Mouse (Mus musculus): ENCODE data around the gene D13Ertd608e. TPM values are rescaled to one million over a fixed set of nuclear protein-coding genes. Genes with fewer than 3 reads are reported as not detected.
"Not testable (repeated sequence)": the region's sequence is repeated elsewhere in the genome, so short reads cannot be mapped to it uniquely, and the experiment has no call there.

D13Ertd608e gene
- total and polyA plus RNA-seq, 3 experiments: not detected

- TF ChIP-seq CTCF (conservative IDR thresholded peaks at IDR 0.05 in 1 of 2, IDR thresholded peaks at IDR 0.05 in 1 of 2; ENCODE audit: low read depth in 2 of 2, low read length in 2 of 2): peak in 1 of 2 experiments; percentile 47; a peak in 2 of 4 replicates
- H3K27me3 ChIP-seq (replicated peaks); dilution Hi-C loops (cut with MboI; ENCODE audit: extremely low pct_ligation_motif_present, extremely low pct_unique_long_range_greater_than_20kb, low sequenced_read_pairs); H3K9ac ChIP-seq (ENCODE audit: insufficient read depth, low read depth); H3K36me3 ChIP-seq (replicated peaks in 1 of 2; ENCODE audit: control insufficient read depth in 1 of 2, insufficient read depth in 1 of 2, low read length in 1 of 2); H3K9me3 ChIP-seq (replicated peaks; ENCODE audit: low read length); H3K79me2 ChIP-seq (replicated peaks; ENCODE audit: control insufficient read depth, extremely low read depth, insufficient read depth, poor library complexity, severe bottlenecking); H3K4me1 ChIP-seq (ENCODE audit: control insufficient read depth in 1 of 2, insufficient read depth in 2 of 2); H3K27ac ChIP-seq (ENCODE audit: insufficient read depth, low read depth): not testable (repeated sequence)
- DNase-seq (ENCODE audit: extremely low read depth): peak; percentile 11
- in situ Hi-C loops (cut with MboI; ENCODE audit: low pct_ligation_motif_present, low pct_unique_long_range_greater_than_20kb, low sequenced_read_pairs): loop anchor here (25.0 kb wide), 1 partner anchor 99 kb away; no protein-coding TSS in a partner anchor
- H3K4me2 ChIP-seq (ENCODE audit: insufficient read depth, low read depth, poor library complexity, severe bottlenecking): peak overlapping the region; percentile 39; the same call in 1 of the 2 replicates
- peak overlapping the region in 2 of 3 experiments; percentile 13 to 59 for H3K4me3 ChIP-seq (replicated peaks in 1 of 3; ENCODE audit: low read depth in 2 of 3, low read length in 2 of 3, poor library complexity in 1 of 3)
Observed at GRCm38 (mm10) chr13:119836324-119836811, 562 bp downstream of the D13Ertd608e start.

- DNase-seq (ENCODE audit: extremely low read depth): peak; percentile 9
- dilution Hi-C loops (cut with MboI; ENCODE audit: extremely low pct_ligation_motif_present, extremely low pct_unique_long_range_greater_than_20kb, low sequenced_read_pairs); H3K27ac ChIP-seq (ENCODE audit: insufficient read depth, low read depth); H3K9ac ChIP-seq (ENCODE audit: insufficient read depth, low read depth); H3K4me3 ChIP-seq (replicated peaks in 1 of 3; ENCODE audit: low read depth in 2 of 3, low read length in 2 of 3, poor library complexity in 1 of 3); H3K4me1 ChIP-seq (ENCODE audit: control insufficient read depth in 1 of 2, insufficient read depth in 2 of 2); H3K27me3 ChIP-seq (replicated peaks); H3K79me2 ChIP-seq (replicated peaks; ENCODE audit: control insufficient read depth, extremely low read depth, insufficient read depth, poor library complexity, severe bottlenecking); H3K36me3 ChIP-seq (replicated peaks in 1 of 2; ENCODE audit: control insufficient read depth in 1 of 2, insufficient read depth in 1 of 2, low read length in 1 of 2); H3K9me3 ChIP-seq (replicated peaks; ENCODE audit: low read length): not testable (repeated sequence)
- in situ Hi-C loops (cut with MboI; ENCODE audit: low pct_ligation_motif_present, low pct_unique_long_range_greater_than_20kb, low sequenced_read_pairs): loop anchor here (25.0 kb wide), 1 partner anchor 101 kb away; no protein-coding TSS in a partner anchor
- peak overlapping the region; percentile 52 for H3K4me2 ChIP-seq (ENCODE audit: insufficient read depth, low read depth, poor library complexity, severe bottlenecking)
- TF ChIP-seq SMC3 (IDR thresholded peaks at IDR 0.05; ENCODE audit: low read depth, low read length): peak; percentile 14; the same call in 1 of the 2 replicates
- TF ChIP-seq CTCF (conservative IDR thresholded peaks at IDR 0.05 in 1 of 2, IDR thresholded peaks at IDR 0.05 in 1 of 2; ENCODE audit: low read depth in 2 of 2, low read length in 2 of 2): peak in 1 of 2 experiments; percentile 57; a peak in 2 of 4 replicates
Observed at GRCm38 (mm10) chr13:119837719-119838337, 2.0 kb downstream of the D13Ertd608e start.

- peak; percentile 6 for DNase-seq (ENCODE audit: extremely low read depth)
- TF ChIP-seq SMC3 (IDR thresholded peaks at IDR 0.05; ENCODE audit: low read depth, low read length): peak; percentile 37
- peak in 1 of 2 experiments; percentile 73; a peak in 2 of 4 replicates for TF ChIP-seq CTCF (conservative IDR thresholded peaks at IDR 0.05 in 1 of 2, IDR thresholded peaks at IDR 0.05 in 1 of 2; ENCODE audit: low read depth in 2 of 2, low read length in 2 of 2)
- peak; percentile 29 for TF ChIP-seq RAD21 (IDR thresholded peaks at IDR 0.05; ENCODE audit: low read depth, low read length)
- H3K9ac ChIP-seq (ENCODE audit: insufficient read depth, low read depth); H3K27ac ChIP-seq (ENCODE audit: insufficient read depth, low read depth); H3K4me2 ChIP-seq (ENCODE audit: insufficient read depth, low read depth, poor library complexity, severe bottlenecking); H3K9me3 ChIP-seq (replicated peaks; ENCODE audit: low read length); H3K4me1 ChIP-seq (ENCODE audit: control insufficient read depth in 1 of 2, insufficient read depth in 2 of 2); H3K4me3 ChIP-seq (replicated peaks in 1 of 3; ENCODE audit: low read depth in 2 of 3, low read length in 2 of 3, poor library complexity in 1 of 3); H3K27me3 ChIP-seq (replicated peaks); H3K79me2 ChIP-seq (replicated peaks; ENCODE audit: control insufficient read depth, extremely low read depth, insufficient read depth, poor library complexity, severe bottlenecking); dilution Hi-C loops (cut with MboI; ENCODE audit: extremely low pct_ligation_motif_present, extremely low pct_unique_long_range_greater_than_20kb, low sequenced_read_pairs); H3K36me3 ChIP-seq (replicated peaks in 1 of 2; ENCODE audit: control insufficient read depth in 1 of 2, insufficient read depth in 1 of 2, low read length in 1 of 2): not testable (repeated sequence)
- in situ Hi-C loops (cut with MboI; ENCODE audit: low pct_ligation_motif_present, low pct_unique_long_range_greater_than_20kb, low sequenced_read_pairs): loop anchor here (25.0 kb wide), 1 partner anchor 103 kb away; no protein-coding TSS in a partner anchor
Observed at GRCm38 (mm10) chr13:119839982-119840381, 4.2 kb downstream of the D13Ertd608e start.

GRCm38 (mm10) chr13:119862399-119862798, 26.6 kb downstream of the D13Ertd608e start:
- H3K4me2 ChIP-seq (ENCODE audit: insufficient read depth, low read depth, poor library complexity, severe bottlenecking); H3K4me3 ChIP-seq (replicated peaks in 1 of 3; ENCODE audit: low read depth in 2 of 3, low read length in 2 of 3, poor library complexity in 1 of 3); H3K4me1 ChIP-seq (ENCODE audit: control insufficient read depth in 1 of 2, insufficient read depth in 2 of 2); H3K36me3 ChIP-seq (replicated peaks in 1 of 2; ENCODE audit: control insufficient read depth in 1 of 2, insufficient read depth in 1 of 2, low read length in 1 of 2); H3K79me2 ChIP-seq (replicated peaks; ENCODE audit: control insufficient read depth, extremely low read depth, insufficient read depth, poor library complexity, severe bottlenecking); H3K27ac ChIP-seq (ENCODE audit: insufficient read depth, low read depth); H3K9ac ChIP-seq (ENCODE audit: insufficient read depth, low read depth); H3K27me3 ChIP-seq (replicated peaks); H3K9me3 ChIP-seq (replicated peaks; ENCODE audit: low read length); dilution Hi-C loops (cut with MboI; ENCODE audit: extremely low pct_ligation_motif_present, extremely low pct_unique_long_range_greater_than_20kb, low sequenced_read_pairs); in situ Hi-C loops (cut with MboI; ENCODE audit: low pct_ligation_motif_present, low pct_unique_long_range_greater_than_20kb, low sequenced_read_pairs); DNase-seq (ENCODE audit: extremely low read depth): not testable (repeated sequence)

GRCm38 (mm10) chr13:119864395-119864999, 28.7 kb downstream of the D13Ertd608e start:
- H3K36me3 ChIP-seq (replicated peaks in 1 of 2; ENCODE audit: control insufficient read depth in 1 of 2, insufficient read depth in 1 of 2, low read length in 1 of 2); H3K27ac ChIP-seq (ENCODE audit: insufficient read depth, low read depth); H3K4me2 ChIP-seq (ENCODE audit: insufficient read depth, low read depth, poor library complexity, severe bottlenecking); dilution Hi-C loops (cut with MboI; ENCODE audit: extremely low pct_ligation_motif_present, extremely low pct_unique_long_range_greater_than_20kb, low sequenced_read_pairs); H3K4me3 ChIP-seq (replicated peaks in 1 of 3; ENCODE audit: low read depth in 2 of 3, low read length in 2 of 3, poor library complexity in 1 of 3); H3K9ac ChIP-seq (ENCODE audit: insufficient read depth, low read depth); DNase-seq (ENCODE audit: extremely low read depth); H3K9me3 ChIP-seq (replicated peaks; ENCODE audit: low read length); in situ Hi-C loops (cut with MboI; ENCODE audit: low pct_ligation_motif_present, low pct_unique_long_range_greater_than_20kb, low sequenced_read_pairs); H3K79me2 ChIP-seq (replicated peaks; ENCODE audit: control insufficient read depth, extremely low read depth, insufficient read depth, poor library complexity, severe bottlenecking); H3K27me3 ChIP-seq (replicated peaks); H3K4me1 ChIP-seq (ENCODE audit: control insufficient read depth in 1 of 2, insufficient read depth in 2 of 2): not testable (repeated sequence)

Data from CH12.LX (cell line).